Mouse (Mus musculus) embryo, embryonic 10 days (tissue): ENCODE data around the gene Prune2.

Experiments
- DNase-seq: peaks from one replicate; pipeline ENCODE4 v3.0.0-alpha.2; 2015; ENCODE audit warnings: low spot score

Gene Prune2

GRCm38 (mm10) chr19:17207141-17207540 lies 251.2 kb downstream of the Prune2 start:
- no peak for DNase-seq

- DNase-seq, result no peak
Measured at GRCm38 (mm10) chr19:17210541-17210940, 254.6 kb downstream of the Prune2 start.

- DNase-seq, result no peak
Measured at GRCm38 (mm10) chr19:17214896-17215520, 259.1 kb downstream of the Prune2 start.

GRCm38 (mm10) chr19:17218195-17218594 lies 262.3 kb downstream of the Prune2 start:
- no peak for DNase-seq

- no peak for DNase-seq
Measured at GRCm38 (mm10) chr19:17223801-17224200, 267.9 kb downstream of the Prune2 start.

- DNase-seq, result no peak
Measured at GRCm38 (mm10) chr19:17225570-17226083, 269.7 kb downstream of the Prune2 start.

GRCm38 (mm10) chr19:17226096-17226495 lies 270.2 kb downstream of the Prune2 start:
- DNase-seq, result no peak

- DNase-seq, result no peak
Measured at GRCm38 (mm10) chr19:17230013-17230412, 274.1 kb downstream of the Prune2 start.

GRCm38 (mm10) chr19:17238471-17238870 lies 282.6 kb downstream of the Prune2 start:
- DNase-seq, result no peak

GRCm38 (mm10) chr19:17240170-17241077 lies 284.5 kb downstream of the Prune2 start:
- DNase-seq, result no peak

GRCm38 (mm10) chr19:17241206-17241605 lies 285.3 kb downstream of the Prune2 start:
- no peak for DNase-seq

GRCm38 (mm10) chr19:17242962-17243361 lies 287.0 kb downstream of the Prune2 start:
- no peak for DNase-seq

GRCm38 (mm10) chr19:17244544-17244943 lies 288.6 kb downstream of the Prune2 start:
- DNase-seq, result no peak

- no peak for DNase-seq
Measured at GRCm38 (mm10) chr19:17247352-17247925, 291.5 kb downstream of the Prune2 start.

GRCm38 (mm10) chr19:17249691-17250090 lies 293.8 kb downstream of the Prune2 start:
- DNase-seq, result no peak

GRCm38 (mm10) chr19:17250801-17251200 lies 294.9 kb downstream of the Prune2 start:
- DNase-seq, result no peak

GRCm38 (mm10) chr19:17251453-17251852 lies 295.5 kb downstream of the Prune2 start:
- no peak for DNase-seq

GRCm38 (mm10) chr19:17252845-17253244 lies 296.9 kb downstream of the Prune2 start:
- no peak for DNase-seq

- DNase-seq, result peak; percentile 34
Measured at GRCm38 (mm10) chr19:17255511-17255910, 299.6 kb downstream of the Prune2 start.

- DNase-seq, result peak; percentile 16
Measured at GRCm38 (mm10) chr19:17256388-17256787, 300.5 kb downstream of the Prune2 start.

- no peak for DNase-seq
Measured at GRCm38 (mm10) chr19:17256867-17257266, 300.9 kb downstream of the Prune2 start.

- DNase-seq, result no peak
Measured at GRCm38 (mm10) chr19:17263181-17263580, 307.3 kb downstream of the Prune2 start.
